Comparison of ENCODE assay signal across 33 mouse cellular contexts in the genomic region with DNA sequence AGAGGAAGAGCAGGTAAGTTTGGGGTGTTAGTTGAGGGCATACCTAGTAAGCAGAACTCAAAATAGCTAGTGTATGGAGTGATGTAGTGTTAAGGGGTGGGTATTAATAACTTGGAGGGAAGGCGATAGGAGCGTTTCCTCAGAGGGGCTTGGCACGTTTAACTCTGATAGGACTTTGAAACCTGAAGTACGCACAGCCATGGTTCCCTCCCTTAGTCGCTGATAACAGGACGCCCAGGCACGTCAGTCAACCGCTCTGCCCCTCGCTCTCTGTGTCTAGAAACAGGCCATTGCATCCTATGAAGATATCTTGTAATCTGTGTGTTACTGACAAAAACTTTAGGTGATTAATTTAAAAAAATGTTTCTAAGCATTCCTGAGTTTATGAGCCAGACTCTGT. TPM values are rescaled to one million over a fixed set of nuclear protein-coding genes. Genes with fewer than 3 reads are reported as not detected.
DNase-seq lines count a peak whose midpoint lies in the region; ATAC-seq lines count a peak whose summit lies in the region.
"Had no signal": no experiment of that assay in that cellular context is flagged by ENCODE, and none has a peak within 500 bp of the region (broad histone marks: within the 10 kb centered on the region; RNA-seq: fewer than 3 reads in every experiment).

No protein-coding gene starts in this region.

- H3K27me3 ChIP-seq in liver, embryonic 11.5 days (replicated peaks; ENCODE audit: control insufficient read depth, insufficient read depth, low read length), result no peaks in the 10 kb centered on the region
- H3K27me3 ChIP-seq in intestine, embryonic 16.5 days (replicated peaks; ENCODE audit: control insufficient read depth, insufficient read depth, low read length), result no peaks in the 10 kb centered on the region
- H3K27me3 ChIP-seq: embryonic facial prominence, embryonic 12.5 days; forebrain, embryonic 15.5 days; hindbrain, embryonic 15.5 days had no signal

- no peak for DNase-seq in liver, embryonic 11.5 days (ENCODE audit: low spot score)
- DNase-seq in liver (no peak), MEL-GATA-1-ER (ENCODE audit: extremely low read depth, low read depth) (peak; percentile 33)
- peak; percentile 39 for DNase-seq in yolk sac, embryonic 10.5 days (ENCODE audit: low spot score)
- no peak for DNase-seq in natural killer cell, adult 2 months (ENCODE audit: low spot score in 2 of 2)
- no peak for DNase-seq in frontal cortex, postnatal 14 days (ENCODE audit: low spot score in 2 of 2)
- DNase-seq: adrenal gland, postnatal 10 days; cerebellum, adult 11-12 months; cerebellum, adult 9-11 months; embryo, embryonic 11 days; gastrocnemius, postnatal 10 days; kidney, adult 9 months; kidney, postnatal 10 days; layer of hippocampus, postnatal 36 days; left cerebral cortex, postnatal 4 days; lung, postnatal 4 days; midbrain, embryonic 14.5 days; right cerebral cortex, postnatal 25 days; spleen, adult 18-20 months had no signal

- no peak overlapping the region for H3K4me2 ChIP-seq in liver, embryonic 11.5 days
- H3K4me2 ChIP-seq in intestine, embryonic 16.5 days (ENCODE audit: low read depth, low read length), result no peak overlapping the region
- H3K4me2 ChIP-seq: embryonic facial prominence, embryonic 12.5 days; forebrain, embryonic 15.5 days; heart, embryonic 11.5 days; hindbrain, embryonic 15.5 days had no signal

- no peaks in the 10 kb centered on the region for H3K36me3 ChIP-seq in liver, embryonic 11.5 days (ENCODE audit: control insufficient read depth, insufficient read depth, low read length)
- no peaks in the 10 kb centered on the region for H3K36me3 ChIP-seq in intestine, embryonic 16.5 days (ENCODE audit: control insufficient read depth, insufficient read depth, low read length)
- H3K36me3 ChIP-seq: embryonic facial prominence, embryonic 12.5 days; forebrain, embryonic 10.5 days; forebrain, embryonic 15.5 days; hindbrain, embryonic 15.5 days had no signal

- H3K4me1 ChIP-seq in liver, embryonic 11.5 days (replicated peaks; ENCODE audit: control insufficient read depth, insufficient read depth, low read length), result no peaks in the 10 kb centered on the region; the same call in 1 of the 2 replicates
- H3K4me1 ChIP-seq in intestine, embryonic 16.5 days (ENCODE audit: control insufficient read depth, insufficient read depth, low read length), result peaks cover 5% of the 10 kb centered on the region; the same call in 1 of the 2 replicates
- H3K4me1 ChIP-seq: forebrain, embryonic 10.5 days; forebrain, embryonic 15.5 days; hindbrain, embryonic 15.5 days had no signal

- H3K9ac ChIP-seq in liver, embryonic 11.5 days (ENCODE audit: low read depth, low read length), result no peak overlapping the region
- H3K9ac ChIP-seq in intestine, embryonic 16.5 days (ENCODE audit: low read depth, low read length), result no peak overlapping the region
- H3K9ac ChIP-seq: embryonic facial prominence, embryonic 12.5 days; forebrain, embryonic 15.5 days; hindbrain, embryonic 15.5 days had no signal

- H3K27ac ChIP-seq in liver, embryonic 11.5 days (ENCODE audit: low read depth, low read length), result no peak overlapping the region
- H3K27ac ChIP-seq in intestine, embryonic 16.5 days (ENCODE audit: low read length), result no peak overlapping the region
- H3K27ac ChIP-seq: embryonic facial prominence, embryonic 12.5 days; forebrain, embryonic 10.5 days; forebrain, embryonic 15.5 days; hindbrain, embryonic 15.5 days had no signal

- 0 out of 2 replicates have a peak, but pooled peaks have one; percentile 41 for ATAC-seq in liver, embryonic 11.5 days (replicated peaks; ENCODE audit: low FRiP score)
- ATAC-seq in intestine, embryonic 16.5 days, result peak; percentile 56
- ATAC-seq: CD4-positive, CD25-positive, alpha-beta regulatory T cell, adult 4 months; forebrain, embryonic 15.5 days; inflammation-experienced regulatory T-cells, adult 6 months had no signal

- no peaks in the 10 kb centered on the region for H3K9me3 ChIP-seq in liver, embryonic 11.5 days (ENCODE audit: control insufficient read depth, low read length)
- H3K9me3 ChIP-seq in intestine, embryonic 16.5 days (ENCODE audit: control insufficient read depth, low read length), result no peaks in the 10 kb centered on the region
- H3K9me3 ChIP-seq: embryonic facial prominence, embryonic 12.5 days; forebrain, embryonic 10.5 days; forebrain, embryonic 15.5 days; hindbrain, embryonic 15.5 days had no signal

- H3K4me3 ChIP-seq in liver, embryonic 11.5 days (ENCODE audit: low read depth, low read length), result no peak overlapping the region
- H3K4me3 ChIP-seq in intestine, embryonic 16.5 days (ENCODE audit: low read length), result no peak overlapping the region
- H3K4me3 ChIP-seq: embryonic facial prominence, embryonic 12.5 days; forebrain, embryonic 10.5 days; forebrain, embryonic 15.5 days; hindbrain, embryonic 15.5 days had no signal

- WGBS in liver, embryonic 11.5 days, result 54% methylated on average over 9 of the region's 9 CpGs
- WGBS in intestine, embryonic 16.5 days, result 66% methylated on average over 9 of the region's 9 CpGs

RNA-seq across cellular contexts. Expression of a gene that starts 34.1 kb away (rescaled TPM):
- polyA plus RNA-seq in liver, embryonic 11.5 days (2014; fragmentation: Nextera tagmentation; extraction: Ambion mirVana), result 2.0 and 3.1 TPM in 2 replicates
- polyA plus RNA-seq in intestine, embryonic 16.5 days (2015; fragmentation: Nextera tagmentation; extraction: Ambion mirVana), result 0.28 TPM in 1 of 2 replicates, not detected in the other
- polyA plus RNA-seq: CD4-positive, CD25-positive, alpha-beta regulatory T cell, adult 4 months; forebrain, embryonic 10.5 days; forebrain, embryonic 15.5 days; frontal cortex, adult 2 months; heart, embryonic 11.5 days; heart, embryonic 16.5 days; hindbrain, embryonic 15.5 days; inflammation-experienced regulatory T-cells, adult 6 months; lung, embryonic 16.5 days; midbrain, embryonic 14.5 days; neural tube, embryonic 11.5 days; thymus, postnatal 0 days had no signal

RNA-seq across cellular contexts. Expression of a gene that starts 35.7 kb away (rescaled TPM):
- polyA plus RNA-seq in liver, embryonic 11.5 days (2014; fragmentation: Nextera tagmentation; extraction: Ambion mirVana), result 6.8 and 7.1 TPM in 2 replicates
- polyA plus RNA-seq in intestine, embryonic 16.5 days (2015; fragmentation: Nextera tagmentation; extraction: Ambion mirVana), result 45.7 and 60.3 TPM in 2 replicates

RNA-seq across cellular contexts. Expression of a gene that starts 47.4 kb away (rescaled TPM):
- 0.07 TPM in 1 of 2 replicates, not detected in the other for polyA plus RNA-seq in liver, embryonic 11.5 days (2014; fragmentation: Nextera tagmentation; extraction: Ambion mirVana)
- 0.07 and 0.15 TPM in 2 replicates for polyA plus RNA-seq in intestine, embryonic 16.5 days (2015; fragmentation: Nextera tagmentation; extraction: Ambion mirVana)
- polyA plus RNA-seq: CD4-positive, CD25-positive, alpha-beta regulatory T cell, adult 4 months; forebrain, embryonic 10.5 days; large intestine, adult 2 months had no signal

RNA-seq across cellular contexts. Expression of a gene that starts 59.3 kb away (rescaled TPM):
- 98.8 and 109 TPM in 2 replicates for polyA plus RNA-seq in liver, embryonic 11.5 days (2014; fragmentation: Nextera tagmentation; extraction: Ambion mirVana)
- polyA plus RNA-seq in intestine, embryonic 16.5 days (2015; fragmentation: Nextera tagmentation; extraction: Ambion mirVana), result 78.7 and 82.6 TPM in 2 replicates

Comparison
In these comparisons a context has a peak if more than half of its experiments do, and no peak if none do; other contexts are left out.
1. DNase-seq: peak in MEL-GATA-1-ER (single experiment) and yolk sac, embryonic 10.5 days (single experiment); none in liver, embryonic 11.5 days (single experiment), liver (single experiment), natural killer cell, adult 2 months (0 of 2) and frontal cortex, postnatal 14 days (0 of 2).